Mouse (Mus musculus) left cerebral cortex, adult 6 months (tissue): Measurements from ENCODE around the gene Ctsw. TPM values are rescaled to one million over a fixed set of nuclear protein-coding genes. Genes with fewer than 3 reads are reported as not detected.

Experiments used
- long read RNA-seq, 2 experiments: library from polyadenylated mRNA; unstranded; transcript quantifications; one replicate each; pipeline ENCODE4 v2.0.0; 2019 to 2020
- polyA plus RNA-seq: library from polyadenylated mRNA; unstranded; fragments of <200 nt; fragmentation: Nextera tagmentation; gene quantifications from 2 replicates; pipeline ENCODE4 v1.2.3, GENCODE M21; 2021

Ctsw gene
- polyA plus RNA-seq: 0.23 TPM in 1 of 2 replicates, not detected in the other
- long read RNA-seq, experiment 1: 0 reads
- long read RNA-seq, experiment 2: 0 reads

GRCm38 (mm10) chr19:5468374-5468773 is at the start of gene Ctsw:
Gene Ctsw, minus strand, starts transcription at chr19:5468507.

GRCm38 (mm10) chr19:5510031-5511026 is 42.0 kb upstream of the Ctsw start, which contains the start of gene Snx32:
Gene Snx32, minus strand, starts transcription at chr19:5510538.

DNA sequence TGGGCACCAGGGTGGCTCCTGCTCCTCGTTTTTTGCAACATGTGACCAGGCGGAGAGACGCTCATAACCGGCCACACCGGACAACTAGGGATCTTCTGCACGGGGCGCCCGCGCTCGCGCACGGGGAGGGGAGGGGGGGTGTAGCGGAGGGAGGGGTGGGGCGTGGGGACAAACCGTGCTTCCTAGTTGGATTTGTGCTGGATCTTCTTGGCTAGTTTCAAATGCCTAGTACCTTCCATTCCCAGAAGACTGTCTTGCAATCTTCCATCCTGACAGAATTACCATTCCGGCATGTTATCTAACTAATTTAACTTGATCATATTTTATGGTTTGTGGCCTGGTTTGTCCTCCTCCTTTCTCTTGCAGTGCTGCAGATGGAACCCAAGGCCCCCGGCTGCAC is 35.4 kb upstream of the Ctsw start, which contains the start of gene 1700020D05Rik:
1700020D05Rik (minus strand) TSS at position 101 of the 400 bp plus-strand sequence.

DNA sequence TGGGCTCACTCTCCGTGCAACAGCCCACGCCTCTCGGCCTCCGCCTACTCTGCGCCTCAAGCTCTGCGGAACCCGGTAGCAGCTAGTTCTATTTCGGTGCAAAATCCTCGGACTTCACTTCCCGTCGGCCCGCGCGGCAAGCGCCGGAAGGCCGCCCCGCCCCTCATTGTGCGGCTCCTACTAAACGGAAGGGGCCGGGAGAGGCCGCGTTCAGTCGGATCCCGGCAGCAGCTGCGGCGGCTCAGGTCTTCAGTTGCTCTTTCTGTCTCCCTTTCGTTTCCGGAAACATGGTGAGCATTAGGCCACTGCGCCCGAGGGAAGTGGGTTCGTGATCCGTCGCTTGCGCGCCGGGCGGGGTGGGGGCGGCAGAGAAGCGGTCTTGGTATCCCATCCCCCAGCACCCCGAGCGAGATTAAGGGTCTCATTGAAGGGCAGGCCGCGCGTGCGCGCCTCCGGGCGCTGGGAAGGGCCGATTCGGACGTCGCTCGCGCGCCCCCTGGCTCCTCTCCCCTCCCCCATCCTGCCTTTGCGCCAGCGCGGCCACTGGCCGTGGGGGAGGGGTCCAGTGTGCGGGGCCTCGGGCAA is 22.1 kb upstream of the Ctsw start, which contains the start of gene Cfl1:
Cfl1 (plus strand) TSS at position 143 of the 585 bp plus-strand sequence.

DNA sequence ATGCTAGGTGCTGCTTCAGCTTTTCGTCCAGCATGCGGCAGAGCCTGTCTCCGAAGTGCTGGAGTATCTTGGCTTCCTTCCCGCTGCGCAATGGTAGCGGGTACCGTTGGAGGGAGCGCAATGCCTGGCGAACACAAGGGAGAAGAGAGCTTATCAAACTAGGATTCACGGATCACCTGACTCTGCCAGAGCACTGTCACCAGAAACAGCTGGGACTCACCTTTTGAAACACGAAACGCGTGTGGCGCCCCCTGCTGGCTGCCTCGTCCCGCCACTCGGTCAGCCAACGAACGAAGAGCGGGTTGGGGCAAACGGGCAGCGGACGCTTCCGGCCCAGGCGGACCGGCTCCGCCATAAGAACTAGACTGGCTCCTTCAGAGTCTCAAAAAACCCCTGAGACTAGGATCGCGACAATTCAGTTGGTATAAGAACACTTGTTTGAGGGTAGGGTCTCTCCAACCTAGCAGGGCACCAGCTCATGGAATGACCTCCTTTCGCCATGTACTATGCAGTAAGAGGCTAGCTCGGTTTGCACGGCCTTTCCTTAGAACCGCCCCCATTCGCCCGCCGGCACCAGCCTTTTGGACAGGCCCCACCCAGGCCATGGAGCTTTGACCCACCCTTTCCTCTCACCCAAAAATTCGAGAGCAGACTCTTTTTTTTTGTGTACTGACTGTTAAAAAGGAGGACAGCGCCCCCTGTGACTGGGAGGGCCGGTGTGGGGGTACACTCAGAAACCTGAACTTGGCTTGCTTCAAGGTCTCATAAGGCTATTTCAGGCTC is 19.7 kb upstream of the Ctsw start, which contains the start of gene Mus81:
Mus81 (minus strand) TSS at position 635 of the 783 bp plus-strand sequence.

DNA sequence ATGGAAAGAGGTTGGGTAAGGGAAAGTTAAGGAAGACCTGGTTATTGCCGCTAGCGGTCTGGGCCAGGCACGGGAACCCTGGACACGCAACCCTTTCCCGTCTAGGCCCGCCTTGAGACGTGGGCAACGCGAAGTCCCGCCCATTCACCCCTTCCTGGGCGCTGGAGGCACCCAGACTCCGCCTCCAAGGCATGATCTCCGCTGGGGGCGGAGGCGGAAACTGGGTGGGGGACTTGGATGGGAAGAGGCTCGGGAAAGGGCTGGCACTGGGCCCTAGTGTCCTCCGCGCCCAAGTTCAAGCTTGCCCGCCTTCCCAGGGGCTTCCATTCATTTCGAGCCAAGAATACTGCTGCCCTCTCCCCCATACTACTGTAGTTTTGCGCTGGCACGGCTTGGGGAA is 5.4 kb upstream of the Ctsw start, which contains the start of gene Efemp2:
Efemp2 (plus strand) TSS at position 235 of the 400 bp plus-strand sequence.

GRCm38 (mm10) chr19:5460465-5460911 is 7.8 kb downstream of the Ctsw start, which contains the start of gene Fibp:
Gene Fibp, plus strand, starts transcription at chr19:5460615.

GRCm38 (mm10) chr19:5457746-5458442 is 10.4 kb downstream of the Ctsw start, which contains the start of gene Ccdc85b:
Gene Ccdc85b, minus strand, starts transcription at chr19:5457894.

DNA sequence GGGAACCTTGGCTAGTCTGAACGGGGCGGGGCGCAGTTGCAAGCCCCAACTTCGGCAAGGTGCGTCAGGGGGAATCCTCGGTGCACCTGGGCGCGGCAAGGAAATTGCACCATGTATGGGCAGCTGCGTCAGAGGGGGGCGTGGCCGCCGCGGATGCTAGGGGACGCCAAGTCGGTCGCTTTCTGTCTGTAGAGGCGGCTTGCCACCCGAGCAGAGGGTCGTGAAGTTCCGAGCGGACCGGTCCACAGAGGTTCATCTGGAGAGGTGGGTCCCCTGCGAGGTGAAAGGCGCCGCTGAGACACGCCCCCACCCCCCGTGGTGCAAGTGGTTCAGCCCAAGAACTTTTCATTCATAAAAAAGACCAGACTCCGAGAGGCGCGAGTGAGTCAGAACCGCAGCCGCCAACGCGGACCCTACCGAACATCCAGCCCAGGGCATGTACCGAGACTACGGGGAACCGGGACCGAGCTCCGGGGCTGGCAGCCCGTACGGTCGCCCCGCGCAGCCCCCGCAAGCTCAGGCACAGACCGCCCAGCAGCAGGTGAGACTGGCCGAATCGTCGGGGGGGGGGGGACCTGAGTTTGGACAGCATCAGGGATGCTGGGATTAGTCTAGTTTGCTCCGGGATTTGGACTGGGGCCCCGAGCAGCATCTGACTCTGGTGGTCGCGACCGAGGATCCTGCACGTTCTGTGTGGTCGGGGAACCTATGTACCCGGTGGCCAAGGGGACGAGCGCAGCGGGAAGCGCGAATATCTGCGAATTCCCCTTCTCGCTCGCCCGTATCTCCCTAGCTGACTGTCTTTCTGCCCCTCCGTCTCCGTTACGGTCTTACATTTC is 20.6 kb downstream of the Ctsw start, which contains the start of gene Fosl1:
Fosl1 (plus strand) TSS at position 33 of the 839 bp plus-strand sequence.

GRCm38 (mm10) chr19:5424782-5425741 is 43.2 kb downstream of the Ctsw start, which contains the start of the genes Drap1 and AI837181:
Gene Drap1, minus strand, starts transcription at chr19:5424979.
Gene AI837181, plus strand, starts transcription at chr19:5425144.

Other genes starting within 250 kb of the Ctsw start
- 18.5 and 34.5 TPM in 2 replicates for gene Pacs1, start 195.4 kb downstream of the Ctsw start, polyA plus RNA-seq
- 203 and 220 TPM in 2 replicates for gene Sf3b2, start 173.1 kb downstream of the Ctsw start, polyA plus RNA-seq
- gene Gal3st3, start 170.2 kb downstream of the Ctsw start, polyA plus RNA-seq: 30.0 and 34.7 TPM in 2 replicates
- gene Catsper1, start 132.8 kb downstream of the Ctsw start, polyA plus RNA-seq: not detected in 2 replicates
- gene Cst6, start 118.9 kb downstream of the Ctsw start, polyA plus RNA-seq: 50.0 and 72.9 TPM in 2 replicates
- gene Eif1ad, start 101.8 kb downstream of the Ctsw start, polyA plus RNA-seq: 29.9 and 34.7 TPM in 2 replicates
- 160 and 199 TPM in 2 replicates for gene Banf1, start 101.3 kb downstream of the Ctsw start, polyA plus RNA-seq
- 26.4 and 29.3 TPM in 2 replicates for gene Sart1, start 79.8 kb downstream of the Ctsw start, polyA plus RNA-seq
- not detected in 2 replicates for gene Tsga10ip, start 66.0 kb downstream of the Ctsw start, polyA plus RNA-seq
- 166 and 215 TPM in 2 replicates for gene Drap1, start 43.5 kb downstream of the Ctsw start, polyA plus RNA-seq
- gene AI837181, start 43.4 kb downstream of the Ctsw start, polyA plus RNA-seq: 42.0 and 45.8 TPM in 2 replicates
- gene Fosl1, start 21.0 kb downstream of the Ctsw start, polyA plus RNA-seq: 0.19 TPM in 1 of 2 replicates, not detected in the other
- gene Ccdc85b, start 10.6 kb downstream of the Ctsw start, polyA plus RNA-seq: 20.7 and 40.8 TPM in 2 replicates
- 93.1 and 106 TPM in 2 replicates for gene Fibp, start 7.9 kb downstream of the Ctsw start, polyA plus RNA-seq
- gene Efemp2, start 5.4 kb upstream of the Ctsw start, polyA plus RNA-seq: 13.0 and 16.9 TPM in 2 replicates
- 18.7 and 21.5 TPM in 2 replicates for gene Mus81, start 19.9 kb upstream of the Ctsw start, polyA plus RNA-seq
- 823 and 1,622 TPM in 2 replicates for gene Cfl1, start 21.9 kb upstream of the Ctsw start, polyA plus RNA-seq
- not detected in 2 replicates for gene 1700020D05Rik, start 35.3 kb upstream of the Ctsw start, polyA plus RNA-seq
- 58.0 and 58.2 TPM in 2 replicates for gene Snx32, start 42.0 kb upstream of the Ctsw start, polyA plus RNA-seq
- not detected in 2 replicates for gene Ovol1, start 92.1 kb upstream of the Ctsw start, polyA plus RNA-seq
- 2.8 and 3.6 TPM in 2 replicates for gene Ap5b1, start 99.5 kb upstream of the Ctsw start, polyA plus RNA-seq
- gene Rnaseh2c, start 133.4 kb upstream of the Ctsw start, polyA plus RNA-seq: 63.2 and 67.2 TPM in 2 replicates
- 57.2 and 58.7 TPM in 2 replicates for gene Kat5, start 141.7 kb upstream of the Ctsw start, polyA plus RNA-seq
- 7.7 and 14.6 TPM in 2 replicates for gene Rela, start 169.0 kb upstream of the Ctsw start, polyA plus RNA-seq
- 5.4 and 5.9 TPM in 2 replicates for gene Sipa1, start 195.2 kb upstream of the Ctsw start, polyA plus RNA-seq
- gene Map3k11, start 220.2 kb upstream of the Ctsw start, polyA plus RNA-seq: 5.6 and 10.1 TPM in 2 replicates
- gene Pcnx3, start 220.4 kb upstream of the Ctsw start, polyA plus RNA-seq: 6.8 and 13.0 TPM in 2 replicates
- gene Kcnk7, start 235.9 kb upstream of the Ctsw start, polyA plus RNA-seq: 0.38 and 0.49 TPM in 2 replicates